Mouse (Mus musculus) liver, postnatal 0 days (tissue): ENCODE data around the gene Gdf3.

Experiments used
- CTCF ChIP-seq: sonication (generic); IDR thresholded peaks from 2 replicates; pipeline ENCODE4 v1.5.1; 2016; ENCODE audit warnings: antibody characterized with exemption, low read depth
- EP300 ChIP-seq: IDR thresholded peaks from 2 replicates; pipeline ENCODE4 v1.6.1; 2016; ENCODE audit warnings: antibody characterized with exemption, low read depth, mild to moderate bottlenecking

GRCm38 (mm10) chr6:122592905-122593304 lies 17.0 kb downstream of the Gdf3 start:
- TF ChIP-seq EP300 (no peak), CTCF (peak; percentile 35)
